ENCODE assay signal across 9 mouse cellular contexts in genomic region chr11:70625473-70625872, GRCm38 (mm10). TPM values are rescaled to one million over a fixed set of nuclear protein-coding genes. Genes with fewer than 3 reads are reported as not detected.
A peak's percentile ranks its signal among the peaks of the same experiment; 100 is the strongest.
DNase-seq lines count a peak whose midpoint lies in the region; ATAC-seq and TF ChIP-seq lines count a peak whose summit lies in the region.
"Had no signal": no experiment of that assay in that cellular context is flagged by ENCODE, and none has a peak within 500 bp of the region (broad histone marks: within the 10 kb centered on the region; RNA-seq: fewer than 3 reads in every experiment).

No protein-coding gene starts in this region.

- peak; percentile 82 for TF ChIP-seq CTCF in layer of hippocampus, adult 2 months (conservative IDR thresholded peaks at IDR 0.05)

- no peak overlapping the region for H3K27ac ChIP-seq in layer of hippocampus, adult 2 months
- H3K27ac ChIP-seq: heart, embryonic 13.5 days had no signal

- ATAC-seq in CD4-positive, CD25-positive, alpha-beta regulatory T cell, adult 4 months = no peak

- DNase-seq in CD4-positive, CD25-positive, alpha-beta regulatory T cell, adult 2 months (ENCODE audit: low read depth, low spot score) = peak; percentile 81
- DNase-seq in layer of hippocampus, adult 2 months (ENCODE audit: low spot score in 2 of 2) = no peak
- no peak for DNase-seq in layer of hippocampus, adult 9-10 months (ENCODE audit: low spot score)
- peak; percentile 54 to 65 for DNase-seq in adrenal gland, postnatal 36 days
- peak; percentile 46 to 81 for DNase-seq in kidney, postnatal 36 days
- DNase-seq in spleen, adult 12 weeks (ENCODE audit: low spot score) = peak; percentile 56
- DNase-seq in left cerebral cortex, adult 18-20 months (ENCODE audit: low spot score in 2 of 2) = no peak

- H3K4me3 ChIP-seq in layer of hippocampus, adult 2 months = no peak overlapping the region
- H3K4me3 ChIP-seq: heart, embryonic 13.5 days had no signal

RNA-seq across cellular contexts. Expression of gene Chrne, which starts 6.5 kb away (rescaled TPM):
- polyA plus RNA-seq in CD4-positive, CD25-positive, alpha-beta regulatory T cell, adult 4 months (2017; shearing (Covaris generic)) = 1 to 10 TPM; 1.4 to 2.1 TPM
- not detected for total RNA-seq in layer of hippocampus, adult 2 months (2021)
- total RNA-seq in adrenal gland, postnatal 36 days (2021) = not detected
- under 1 TPM in 1 of 2 experiments, not detected in 1; 0.63 TPM for total RNA-seq in left cerebral cortex, adult 18-20 months (2021)
- polyA plus RNA-seq: heart, embryonic 13.5 days had no signal

RNA-seq across cellular contexts. Expression of gene 4930544D05Rik, which starts 9.8 kb away (rescaled TPM):
- polyA plus RNA-seq in CD4-positive, CD25-positive, alpha-beta regulatory T cell, adult 4 months (2017; shearing (Covaris generic)) = under 1 TPM in 1 of 2 experiments, not detected in 1; 0.71 TPM
- total RNA-seq in layer of hippocampus, adult 2 months (2021) = under 1 TPM; 0.47 to 0.72 TPM
- total RNA-seq in adrenal gland, postnatal 36 days (2021) = not detected
- under 1 TPM in 1 of 2 experiments, not detected in 1; 0.65 TPM for total RNA-seq in left cerebral cortex, adult 18-20 months (2021)
- polyA plus RNA-seq: heart, embryonic 13.5 days had no signal

RNA-seq across cellular contexts. Expression of gene Gp1ba, which starts 13.4 kb away (rescaled TPM):
- polyA plus RNA-seq in CD4-positive, CD25-positive, alpha-beta regulatory T cell, adult 4 months (2017; shearing (Covaris generic)) = under 1 TPM; 0.39 to 0.43 TPM
- total RNA-seq in layer of hippocampus, adult 2 months (2021) = not detected
- under 1 TPM in 1 of 2 experiments, not detected in 1; 0.13 TPM for total RNA-seq in adrenal gland, postnatal 36 days (2021)
- total RNA-seq in left cerebral cortex, adult 18-20 months (2021) = not detected

RNA-seq across cellular contexts. Expression of gene Rnf167, which starts 21.6 kb away (rescaled TPM):
- 100 to 1,000 TPM; 389 to 496 TPM for polyA plus RNA-seq in CD4-positive, CD25-positive, alpha-beta regulatory T cell, adult 4 months (2017; shearing (Covaris generic))
- 10 to 100 TPM; 88.8 to 99.4 TPM for total RNA-seq in layer of hippocampus, adult 2 months (2021)
- 10 to 100 TPM; 83.6 to 83.8 TPM for total RNA-seq in adrenal gland, postnatal 36 days (2021)
- total RNA-seq in left cerebral cortex, adult 18-20 months (2021) = 10 to 100 TPM; 86.4 to 90.1 TPM

RNA-seq across cellular contexts. Expression of gene Slc25a11, which starts 21.8 kb away (rescaled TPM):
- 100 to 1,000 TPM in 1 of 2 experiments, 10 to 100 TPM in 1; 84.0 to 102 TPM for polyA plus RNA-seq in CD4-positive, CD25-positive, alpha-beta regulatory T cell, adult 4 months (2017; shearing (Covaris generic))
- 100 to 1,000 TPM; 115 to 123 TPM for total RNA-seq in layer of hippocampus, adult 2 months (2021)
- 100 to 1,000 TPM; 127 to 165 TPM for total RNA-seq in adrenal gland, postnatal 36 days (2021)
- 100 to 1,000 TPM; 120 to 124 TPM for total RNA-seq in left cerebral cortex, adult 18-20 months (2021)

Comparison
In these comparisons a context has a peak if more than half of its experiments do, and no peak if none do; other contexts are left out.
1. DNase-seq: peak in CD4-positive, CD25-positive, alpha-beta regulatory T cell, adult 2 months (single experiment), adrenal gland, postnatal 36 days (2 of 2), kidney, postnatal 36 days (2 of 2) and spleen, adult 12 weeks (single experiment); none in layer of hippocampus, adult 2 months (0 of 2), layer of hippocampus, adult 9-10 months (single experiment) and left cerebral cortex, adult 18-20 months (0 of 2).